Mouse (Mus musculus) liver, embryonic 12.5 days (tissue): ENCODE results near the gene 1700037H04Rik. TPM values are rescaled to one million over a fixed set of nuclear protein-coding genes. Genes with fewer than 3 reads are reported as not detected.

Experiments
- ATAC-seq: fragments of 200-750 bp; cut with Nextera tagmentation; 2 replicates; pipeline ENCODE4 v1.8.0; 2017; ENCODE audit warnings: moderate number of reproducible peaks, mild to moderate bottlenecking, moderate library complexity
- H3K27ac ChIP-seq: fragments of 300-500 bp; sonication (generic); 2 replicates; pipeline ENCODE4 v1.5.1; 2016; ENCODE audit warnings: mild to moderate bottlenecking
- H3K27me3 ChIP-seq: fragments of 300-500 bp; sonication (generic); replicated peaks from 2 replicates; pipeline ENCODE4 v1.6.1; 2016; ENCODE audit warnings: mild to moderate bottlenecking, moderate library complexity
- H3K36me3 ChIP-seq: fragments of 300-500 bp; sonication (generic); 2 replicates; pipeline ENCODE4 v1.6.1; 2016; ENCODE audit warnings: mild to moderate bottlenecking, moderate library complexity
- H3K4me1 ChIP-seq: fragments of 300-500 bp; sonication (generic); 2 replicates; pipeline ENCODE4 v1.6.1; 2016
- H3K4me2 ChIP-seq: fragments of 300-500 bp; sonication (generic); 2 replicates; pipeline ENCODE4 v1.6.1; 2016; ENCODE audit warnings: mild to moderate bottlenecking, moderate library complexity
- H3K4me3 ChIP-seq: fragments of 300-500 bp; sonication (generic); 2 replicates; pipeline ENCODE4 v1.5.1; 2016; ENCODE audit warnings: mild to moderate bottlenecking, moderate library complexity
- H3K9ac ChIP-seq: fragments of 300-500 bp; sonication (generic); 2 replicates; pipeline ENCODE4 v1.6.1; 2016; ENCODE audit warnings: mild to moderate bottlenecking, moderate library complexity
- H3K9me3 ChIP-seq: fragments of 300-500 bp; sonication (generic); replicated peaks from 2 replicates; pipeline ENCODE4 v1.6.1; 2016; ENCODE audit warnings: mild to moderate bottlenecking, moderate library complexity
- WGBS: fragments of 180-500 bp; shearing (Covaris S2); methylation state at CpG from one replicate; pipeline ENCODE4 v1.1.7; 2016; ENCODE audit not compliant: insufficient replicate concordance; 5-methylcytosine and 5-hydroxymethylcytosine counted together
- polyA plus RNA-seq: library from polyadenylated mRNA; unstranded; fragments of >200 nt; fragmentation: Nextera tagmentation; extraction: Ambion mirVana; gene quantifications from 2 replicates; pipeline ENCODE4 v1.2.1, GENCODE M21; 2016

1700037H04Rik gene
- 131 and 141 TPM in 2 replicates for polyA plus RNA-seq

- peak within 1 kb of the TSS; percentile 96 for H3K27ac ChIP-seq
- peaks cover 50% of the 10 kb centered on the region for H3K4me1 ChIP-seq
- H3K4me3 ChIP-seq, result peak within 1 kb of the TSS; percentile 83
- ATAC-seq, result peak; percentile 92
- peak within 1 kb of the TSS; percentile 90 for H3K9ac ChIP-seq
- H3K36me3 ChIP-seq, result peaks cover 30% of the 10 kb centered on the region
- H3K27me3 ChIP-seq, result no peaks in the 10 kb centered on the region
- H3K9me3 ChIP-seq, result no peaks in the 10 kb centered on the region
- under 1% methylated on average over 54 of the region's 54 CpGs for WGBS
- peak within 1 kb of the TSS; percentile 92 for H3K4me2 ChIP-seq
Observed at GRCm38 (mm10) chr2:131159938-131160581, at the start of gene 1700037H04Rik. 1700037H04Rik (minus strand) TSS chr2:131160081.

- Histone ChIP-seq H3K27ac (peak overlapping the region; percentile 93), H3K9ac (peak overlapping the region; percentile 80), H3K4me3 (peak overlapping the region; percentile 75), H3K4me1 (peaks cover 92% of the 10 kb centered on the region), H3K9me3 (no peaks in the 10 kb centered on the region), H3K4me2 (peak overlapping the region; percentile 79), H3K27me3 (no peaks in the 10 kb centered on the region), H3K36me3 (peaks cover 11% of the 10 kb centered on the region)
- peak; percentile 4; the same call in 1 of the 2 replicates for ATAC-seq
- 62% methylated on average over 4 of the region's 4 CpGs for WGBS
Observed at GRCm38 (mm10) chr2:131209125-131209795, 49.4 kb upstream of the 1700037H04Rik start.

GRCm38 (mm10) chr2:131208356-131208755, 48.5 kb upstream of the 1700037H04Rik start:
- peaks cover 92% of the 10 kb centered on the region for H3K4me1 ChIP-seq
- peak overlapping the region; percentile 47; the same call in 1 of the 2 replicates for H3K9ac ChIP-seq
- WGBS, result 91% methylated on average over 2 of the region's 2 CpGs
- H3K27ac ChIP-seq, result peak overlapping the region; percentile 93
- ATAC-seq, result no peak
- H3K27me3 ChIP-seq, result no peaks in the 10 kb centered on the region
- H3K4me2 ChIP-seq, result peak overlapping the region; percentile 7; the same call in 1 of the 2 replicates
- H3K36me3 ChIP-seq, result peaks cover 11% of the 10 kb centered on the region
- no peak overlapping the region for H3K4me3 ChIP-seq
- no peaks in the 10 kb centered on the region for H3K9me3 ChIP-seq

GRCm38 (mm10) chr2:131206778-131207177, 46.9 kb upstream of the 1700037H04Rik start, which contains the start of gene Ap5s1:
Ap5s1 (plus strand) TSS chr2:131207078.
- Histone ChIP-seq H3K4me3 (peak within 1 kb of the TSS; percentile 5; the same call in 1 of the 2 replicates), H3K4me2 (peak within 1 kb of the TSS; percentile 59)
- no peak for ATAC-seq

GRCm38 (mm10) chr2:131205521-131206182, 45.8 kb upstream of the 1700037H04Rik start:
- Histone ChIP-seq H3K4me1 (peaks cover 79% of the 10 kb centered on the region), H3K36me3 (peaks cover 25% of the 10 kb centered on the region), H3K9me3 (no peaks in the 10 kb centered on the region), H3K4me2 (peak overlapping the region; percentile 59), H3K4me3 (peak overlapping the region; percentile 5; the same call in 1 of the 2 replicates), H3K27me3 (no peaks in the 10 kb centered on the region), H3K27ac (peak overlapping the region; percentile 95), H3K9ac (peak overlapping the region; percentile 68)
- WGBS, result 19% methylated on average over 8 of the region's 8 CpGs
- peak; percentile 80 for ATAC-seq

More at GRCm38 (mm10) chr2:131206778-131207177, 46.9 kb upstream of the 1700037H04Rik start, which contains the start of gene Ap5s1:
- Histone ChIP-seq H3K4me1 (peaks cover 89% of the 10 kb centered on the region), H3K36me3 (peaks cover 14% of the 10 kb centered on the region), H3K9me3 (no peaks in the 10 kb centered on the region), H3K9ac (peak within 1 kb of the TSS; percentile 68), H3K27ac (peak within 1 kb of the TSS; percentile 95), H3K27me3 (no peaks in the 10 kb centered on the region)
- 75% methylated on average over 4 of the region's 4 CpGs for WGBS

GRCm38 (mm10) chr2:131204410-131204981, 44.6 kb upstream of the 1700037H04Rik start:
- Histone ChIP-seq H3K4me2 (peak overlapping the region; percentile 59), H3K9me3 (no peaks in the 10 kb centered on the region), H3K9ac (peak overlapping the region; percentile 49), H3K4me3 (no peak overlapping the region), H3K36me3 (peaks cover 37% of the 10 kb centered on the region), H3K27ac (peak overlapping the region; percentile 95), H3K4me1 (peaks cover 79% of the 10 kb centered on the region), H3K27me3 (no peaks in the 10 kb centered on the region)
- WGBS, result 42% methylated on average over 7 of the region's 7 CpGs
- ATAC-seq, result peak; percentile 42

- peaks cover 43% of the 10 kb centered on the region for H3K36me3 ChIP-seq
- 0 out of 2 replicates have a peak overlapping the region, but pooled peaks have one; percentile 59 for H3K4me2 ChIP-seq
- H3K27me3 ChIP-seq, result no peaks in the 10 kb centered on the region
- peak overlapping the region; percentile 95 for H3K27ac ChIP-seq
- peaks cover 74% of the 10 kb centered on the region for H3K4me1 ChIP-seq
- no peak for ATAC-seq
- H3K9ac ChIP-seq, result 0 out of 2 replicates have a peak overlapping the region, but pooled peaks have one; percentile 17
- 86% methylated on average over 6 of the region's 6 CpGs for WGBS
- no peaks in the 10 kb centered on the region for H3K9me3 ChIP-seq
- H3K4me3 ChIP-seq, result no peak overlapping the region
Observed at GRCm38 (mm10) chr2:131203816-131204409, 44.0 kb upstream of the 1700037H04Rik start.

GRCm38 (mm10) chr2:131201262-131201661, 41.4 kb upstream of the 1700037H04Rik start:
- H3K36me3 ChIP-seq, result peaks cover 69% of the 10 kb centered on the region
- H3K4me1 ChIP-seq, result peaks cover 55% of the 10 kb centered on the region
- WGBS, result 79% methylated on average over 3 of the region's 3 CpGs
- no peaks in the 10 kb centered on the region for H3K9me3 ChIP-seq
- no peak overlapping the region for H3K4me3 ChIP-seq
- 0 out of 2 replicates have a peak overlapping the region, but pooled peaks have one; percentile 37 for H3K27ac ChIP-seq
- H3K9ac ChIP-seq, result no peak overlapping the region
- no peak for ATAC-seq
- no peak overlapping the region for H3K4me2 ChIP-seq
- no peaks in the 10 kb centered on the region for H3K27me3 ChIP-seq

- 77% methylated on average over 2 of the region's 2 CpGs for WGBS
- Histone ChIP-seq H3K4me2 (no peak overlapping the region), H3K36me3 (peaks cover 75% of the 10 kb centered on the region), H3K4me3 (no peak overlapping the region), H3K9ac (no peak overlapping the region), H3K9me3 (no peaks in the 10 kb centered on the region), H3K27ac (peak overlapping the region; percentile 15; the same call in 1 of the 2 replicates), H3K27me3 (no peaks in the 10 kb centered on the region), H3K4me1 (peaks cover 50% of the 10 kb centered on the region)
- ATAC-seq, result no peak
Observed at GRCm38 (mm10) chr2:131200710-131201109, 40.8 kb upstream of the 1700037H04Rik start.

- no peak for ATAC-seq
Observed at GRCm38 (mm10) chr2:131196606-131197316, 36.9 kb upstream of the 1700037H04Rik start.

More at GRCm38 (mm10) chr2:131196606-131197316, 36.9 kb upstream of the 1700037H04Rik start:
- H3K9me3 ChIP-seq, result no peaks in the 10 kb centered on the region
- peaks cover 14% of the 10 kb centered on the region; the same call in 1 of the 2 replicates for H3K4me1 ChIP-seq
- no peak overlapping the region for H3K4me3 ChIP-seq
- 81% methylated on average over 16 of the region's 16 CpGs for WGBS
- H3K4me2 ChIP-seq, result no peak overlapping the region
- H3K36me3 ChIP-seq, result peaks cover 100% of the 10 kb centered on the region
- H3K27ac ChIP-seq, result no peak overlapping the region
- H3K27me3 ChIP-seq, result no peaks in the 10 kb centered on the region
- no peak overlapping the region for H3K9ac ChIP-seq
